Mouse (Mus musculus): ENCODE data around the gene Sntb2.
"Not testable (repeated sequence)": the region's sequence is repeated elsewhere in the genome, so short reads cannot be mapped to it uniquely, and the experiment has no call there.

Gene Sntb2

DNA sequence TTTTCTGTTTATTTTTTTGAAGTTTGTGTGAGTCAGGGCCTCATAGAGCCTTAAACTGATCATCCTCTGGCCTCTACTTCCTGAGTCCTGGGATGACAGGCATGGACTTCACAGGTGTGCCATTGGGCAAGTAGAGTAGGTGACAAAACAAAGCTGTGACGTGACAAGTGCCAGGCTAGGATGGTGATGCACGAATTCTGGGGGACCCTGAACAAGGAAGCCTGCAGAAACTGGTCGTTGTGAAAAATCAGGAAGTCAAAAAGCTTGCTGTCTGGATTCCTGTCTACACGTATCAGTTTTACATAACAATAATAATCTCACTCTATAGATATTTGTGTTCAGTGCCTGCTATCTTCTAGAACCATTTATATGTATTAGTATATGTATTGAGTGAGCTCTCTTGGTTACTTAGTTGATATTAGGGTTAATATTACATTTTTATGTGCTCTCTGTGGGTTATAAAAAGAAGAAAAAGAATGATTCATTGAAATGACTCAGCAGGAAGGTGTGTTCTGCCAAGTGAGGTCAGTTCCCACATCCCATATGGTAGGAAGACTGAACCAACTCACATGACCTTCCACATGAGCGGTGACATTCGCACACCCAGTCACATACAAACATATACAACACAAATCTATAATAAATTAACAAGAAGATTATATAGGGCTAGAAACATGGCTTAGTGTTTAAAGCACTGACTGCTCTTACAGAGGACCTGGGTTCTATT is 37.2 kb downstream of the Sntb2 start:
- DNase-seq (ENCODE audit: low spot score): no peak

DNA sequence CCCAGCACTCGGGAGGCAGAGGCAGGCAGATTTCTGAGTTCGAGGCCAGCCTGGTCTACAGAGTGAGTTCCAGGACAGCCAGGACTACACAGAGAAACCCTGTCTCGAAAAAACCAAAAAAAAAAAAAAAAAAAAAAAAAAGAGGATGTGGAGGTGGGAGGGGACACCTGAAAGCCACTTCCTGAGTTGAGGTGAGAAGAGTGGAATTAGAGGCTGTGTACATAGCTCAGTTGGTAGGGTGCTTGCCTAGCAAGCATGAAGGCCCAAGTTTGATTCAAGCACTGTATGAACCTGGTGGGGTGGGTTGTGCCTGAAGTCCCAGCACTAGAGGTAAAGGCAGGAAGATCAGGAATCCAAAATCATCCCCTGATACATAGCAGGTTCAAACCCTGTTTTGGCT is 38.0 kb downstream of the Sntb2 start:
- DNase-seq (ENCODE audit: low spot score): not testable (repeated sequence)

DNA sequence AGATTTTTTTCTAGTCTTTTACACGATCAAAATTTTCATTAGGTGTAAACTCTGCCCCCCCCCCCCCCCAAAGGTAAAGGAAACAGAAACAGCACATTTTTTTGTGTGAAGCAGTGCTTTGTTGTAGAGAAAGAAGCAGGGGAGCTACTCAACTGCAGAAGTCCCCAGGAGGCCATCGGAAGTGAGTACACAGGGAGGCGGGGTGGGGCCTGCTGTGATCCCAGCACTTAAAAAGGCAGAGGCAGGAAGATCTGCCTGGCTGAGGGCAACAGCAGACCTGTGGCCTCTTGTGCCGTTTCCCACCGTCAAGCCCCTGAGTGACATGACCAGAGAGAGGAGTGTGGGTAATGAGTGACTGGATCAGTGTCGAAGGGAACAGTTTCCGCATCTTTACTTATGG is 39.2 kb downstream of the Sntb2 start:
- no peak for DNase-seq (ENCODE audit: low spot score)

GRCm38 (mm10) chr8:106975764-106976163 is 40.2 kb downstream of the Sntb2 start:
- DNase-seq (ENCODE audit: low spot score): no peak

GRCm38 (mm10) chr8:106976436-106976835 is 40.9 kb downstream of the Sntb2 start:
- DNase-seq (ENCODE audit: low spot score): no peak

GRCm38 (mm10) chr8:106978755-106979251 is 43.3 kb downstream of the Sntb2 start:
- no peak for DNase-seq (ENCODE audit: low spot score)

DNA sequence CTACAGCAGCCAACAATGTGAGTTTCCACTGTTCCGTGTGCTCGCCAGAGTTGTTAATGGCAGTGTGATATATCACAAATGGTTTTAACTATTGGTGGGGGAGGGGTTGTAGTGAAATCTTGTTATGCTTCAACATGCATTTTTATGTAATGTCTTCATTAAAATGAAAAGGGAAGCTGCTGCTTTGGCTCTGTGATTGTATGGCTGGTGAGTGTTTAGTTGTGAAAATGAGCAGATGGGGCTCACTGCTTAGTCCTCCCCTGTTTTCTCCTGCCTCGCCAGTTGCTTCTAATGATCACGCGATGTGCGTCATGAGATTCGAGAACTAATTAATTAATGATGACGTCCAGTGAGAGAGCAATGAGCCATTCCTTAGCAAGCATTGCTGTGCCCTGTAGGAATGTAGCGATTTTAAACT is 49.9 kb downstream of the Sntb2 start:
- DNase-seq (ENCODE audit: low spot score): no peak

DNA sequence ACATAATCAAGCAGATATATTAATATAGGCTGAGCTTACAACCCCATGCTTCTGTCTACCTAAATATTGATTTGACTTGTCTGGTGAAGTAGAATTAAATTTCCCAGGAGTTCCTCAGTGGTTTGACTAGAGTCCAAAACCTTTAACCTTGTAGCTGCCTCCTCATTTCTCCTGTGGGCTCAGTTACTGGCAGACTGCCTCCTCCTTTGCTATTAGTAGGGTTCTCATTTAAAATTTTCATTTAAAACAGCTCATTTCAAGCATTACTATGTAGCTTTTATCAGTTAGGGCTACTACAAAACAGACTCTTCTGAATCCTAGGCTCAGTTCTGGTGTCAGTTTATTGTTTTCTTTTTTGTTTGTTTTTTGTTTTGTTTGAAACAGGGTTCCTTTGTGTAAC is 50.4 kb downstream of the Sntb2 start:
- no peak for DNase-seq (ENCODE audit: low spot score)

DNA sequence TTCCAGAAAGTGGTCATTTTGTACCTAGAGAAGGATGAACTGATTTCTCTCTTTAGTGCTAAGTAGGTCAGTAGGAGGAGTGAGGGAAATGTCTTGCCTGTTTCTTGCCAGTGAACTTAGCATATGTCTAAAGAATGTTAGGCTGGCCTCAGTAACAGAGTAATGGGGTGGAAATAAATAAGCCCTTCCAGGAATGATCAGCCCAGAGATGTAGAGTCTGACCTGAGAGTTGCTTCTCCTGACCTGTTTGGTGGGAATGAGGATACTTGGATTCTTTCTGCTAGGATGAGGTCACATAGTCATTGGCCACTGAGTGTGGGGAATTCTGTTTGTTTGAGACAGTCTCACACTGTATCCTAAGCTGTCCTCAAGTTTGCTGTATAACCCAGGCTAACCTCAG is 52.0 kb downstream of the Sntb2 start:
- DNase-seq (ENCODE audit: low spot score): no peak

DNA sequence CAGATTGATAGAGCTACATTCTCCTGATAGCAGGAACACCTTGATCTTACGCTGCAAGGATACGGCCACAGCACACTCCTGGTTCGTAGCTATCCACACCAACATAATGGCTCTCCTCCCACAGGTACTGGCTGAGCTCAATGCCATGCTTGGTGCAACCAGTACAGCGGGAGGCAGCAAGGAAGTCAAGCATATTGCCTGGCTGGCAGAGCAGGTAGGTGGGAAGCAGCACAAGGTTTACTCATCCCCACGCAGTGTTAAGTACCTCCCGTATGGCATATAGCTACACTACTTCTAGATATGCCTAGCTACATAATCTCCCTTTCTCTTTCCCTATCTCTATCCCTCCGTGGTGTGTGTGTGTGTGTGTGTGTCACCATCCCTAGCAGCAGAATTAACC is 55.8 kb downstream of the Sntb2 start:
- DNase-seq (ENCODE audit: low spot score): no peak

- not testable (repeated sequence) for DNase-seq (ENCODE audit: low spot score)
Measured at GRCm38 (mm10) chr8:106996339-106996738, 60.8 kb downstream of the Sntb2 start.

GRCm38 (mm10) chr8:106997416-106997815 is 61.9 kb downstream of the Sntb2 start:
- no peak for DNase-seq (ENCODE audit: low spot score)

GRCm38 (mm10) chr8:106999068-106999467 is 63.5 kb downstream of the Sntb2 start:
- peak; percentile 25 for DNase-seq (ENCODE audit: low spot score)

GRCm38 (mm10) chr8:107002532-107002931 is 67.0 kb downstream of the Sntb2 start:
- DNase-seq (ENCODE audit: low spot score): peak; percentile 86

DNA sequence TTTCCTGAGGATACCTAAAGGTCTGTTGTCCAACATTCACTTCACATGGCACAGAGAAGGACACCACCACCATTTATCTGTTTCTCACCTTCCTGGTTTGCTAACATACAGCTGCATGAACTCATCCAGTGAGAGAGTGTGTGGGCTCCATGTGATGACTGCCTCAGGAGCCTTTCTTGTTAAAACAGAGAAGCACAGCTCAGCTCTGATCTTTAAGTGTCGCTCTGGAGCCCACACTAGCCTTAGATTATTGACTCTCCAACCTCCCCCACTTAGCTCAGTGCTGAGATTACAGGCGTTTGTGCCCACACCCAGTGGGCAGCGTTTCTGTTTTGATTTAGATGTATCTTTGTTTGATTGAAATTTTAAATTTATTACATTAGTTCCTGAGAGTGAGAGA is 72.2 kb downstream of the Sntb2 start:
- DNase-seq (ENCODE audit: low spot score): no peak

DNA sequence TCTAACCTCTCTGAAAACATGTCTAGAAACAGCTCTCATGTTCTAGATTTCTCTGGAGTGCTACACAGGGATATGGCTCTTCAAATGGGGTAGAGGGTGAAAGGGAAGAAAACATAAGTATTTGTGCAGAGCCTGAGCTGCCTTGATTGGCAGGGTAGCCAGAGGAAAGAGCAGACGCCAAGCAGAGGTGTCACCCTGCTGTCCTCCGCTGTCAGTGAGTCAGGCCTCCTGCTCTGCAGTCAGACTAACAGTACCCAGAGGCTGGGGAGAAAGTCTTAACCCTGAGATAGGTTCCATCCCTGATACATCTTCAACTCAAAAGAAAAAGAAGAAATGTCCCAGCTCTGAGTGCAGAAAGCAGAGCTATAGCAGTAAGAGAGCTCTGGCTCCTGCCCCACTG is 77.1 kb downstream of the Sntb2 start:
- no peak for DNase-seq (ENCODE audit: low spot score)

- DNase-seq (ENCODE audit: low spot score): no peak
Measured at GRCm38 (mm10) chr8:107014915-107015314, 79.4 kb downstream of the Sntb2 start.

DNA sequence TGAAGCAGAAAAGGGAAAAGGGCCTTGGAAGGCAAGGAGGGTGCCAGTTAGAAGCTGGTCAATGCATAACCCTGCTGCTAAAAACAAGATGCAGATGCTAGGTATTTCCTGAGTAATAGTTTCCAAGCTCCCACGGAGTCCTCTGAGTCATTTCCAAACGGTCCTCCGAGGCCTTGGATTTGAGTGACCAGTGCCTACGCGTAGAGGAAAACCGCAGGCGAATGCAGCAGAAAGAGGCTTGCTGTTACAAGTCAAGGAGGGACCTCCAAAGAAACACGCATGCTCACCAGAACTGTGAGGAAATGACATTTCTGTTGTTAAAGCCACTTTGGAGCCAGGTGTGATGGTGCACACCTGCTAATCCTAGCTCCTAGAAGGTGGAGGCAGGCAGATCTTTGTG is 87.9 kb downstream of the Sntb2 start:
- DNase-seq (ENCODE audit: low spot score): no peak

DNA sequence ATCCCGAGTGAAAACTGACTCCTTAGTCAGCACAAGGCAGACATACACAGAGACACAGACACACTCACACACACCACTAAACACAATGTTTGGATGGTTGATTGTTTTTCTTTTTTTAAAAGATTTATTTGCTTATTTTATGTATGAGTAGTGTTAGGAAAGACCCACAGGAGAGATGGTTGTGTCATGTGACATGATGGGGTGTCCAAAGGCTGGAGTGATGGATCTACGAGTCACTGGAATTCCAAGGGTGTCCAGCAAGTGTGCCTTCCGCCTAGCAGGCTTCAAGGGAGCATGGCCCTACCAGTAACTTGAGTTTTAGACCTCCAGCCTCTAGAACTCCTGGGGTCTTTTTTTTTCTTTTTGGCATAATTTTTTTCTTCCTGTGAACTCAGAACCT is 93.8 kb downstream of the Sntb2 start:
- no peak for DNase-seq (ENCODE audit: low spot score)

- no peak for DNase-seq (ENCODE audit: low spot score)
Measured at GRCm38 (mm10) chr8:107030058-107030457, 94.5 kb downstream of the Sntb2 start.

DNA sequence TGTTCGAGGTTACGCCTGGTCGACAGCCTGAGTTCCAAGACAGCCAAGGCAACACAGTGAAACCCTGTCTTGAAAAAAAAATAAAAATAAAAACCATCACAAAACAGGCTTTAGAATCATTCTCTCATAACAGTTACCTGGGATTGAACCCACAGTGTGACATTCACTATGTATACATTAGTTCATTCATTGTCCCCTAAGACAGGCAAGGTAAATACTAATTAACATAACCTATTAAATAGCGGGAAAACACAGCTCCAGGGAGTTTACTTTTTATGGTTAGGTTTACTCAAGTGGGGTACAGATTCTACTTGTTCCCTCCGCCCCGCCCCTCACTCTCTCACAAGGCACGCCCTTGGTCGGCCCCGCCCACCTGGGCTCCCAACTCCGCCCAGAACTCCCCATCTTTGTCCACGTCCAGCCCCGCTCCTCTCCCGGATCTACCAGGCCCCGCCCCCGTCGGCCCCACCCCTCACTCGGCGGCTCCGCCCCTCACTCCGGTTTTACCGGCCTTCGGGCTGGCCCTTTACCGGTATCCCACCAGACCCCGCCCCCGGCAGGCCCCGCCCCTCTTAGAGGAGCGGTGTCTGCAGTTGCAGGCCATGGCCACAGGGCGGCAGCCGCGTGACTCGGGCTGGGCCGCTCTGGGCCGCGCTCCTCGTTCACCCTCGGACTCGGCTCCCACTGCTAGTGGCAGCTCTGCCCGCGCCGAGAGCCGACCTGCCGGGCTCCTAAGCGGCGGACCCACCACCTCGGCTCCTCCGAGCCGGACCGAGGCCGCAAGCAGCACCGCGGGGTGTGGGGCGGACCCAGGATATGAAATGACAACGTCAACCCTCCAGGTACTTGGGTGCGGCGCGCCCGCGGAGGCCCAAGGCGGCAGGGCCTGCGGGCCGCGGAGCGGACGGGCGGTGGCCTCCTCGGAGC is 95.4 kb downstream of the Sntb2 start, which contains the start of gene Vps4a:
Gene Vps4a (plus strand): TSS at position 573 of the 927 bp plus-strand sequence.
- peak; percentile 98 for DNase-seq (ENCODE audit: low spot score)

GRCm38 (mm10) chr8:107031577-107032090 is 96.1 kb downstream of the Sntb2 start:
- no peak for DNase-seq (ENCODE audit: low spot score)

- DNase-seq (ENCODE audit: low spot score): not testable (repeated sequence)
Measured at GRCm38 (mm10) chr8:107033609-107034008, 98.1 kb downstream of the Sntb2 start.
